Mouse (Mus musculus): Measurements from ENCODE around the gene A630001G21Rik. TPM values are rescaled to one million over a fixed set of nuclear protein-coding genes. Genes with fewer than 3 reads are reported as not detected.

The A630001G21Rik gene
- polyA plus RNA-seq (2014; fragmentation: Illumina TruSeq; extraction: RNeasy Lipid Tissue Mini Kit (QIAGEN cat#74804); ENCODE audit: low read depth, low replicate concordance) = 0.73 TPM

GRCm38 (mm10) chr1:85778436-85778835 is at the start of gene A630001G21Rik:
Gene A630001G21Rik, minus strand, starts transcription at chr1:85778643.

DNA sequence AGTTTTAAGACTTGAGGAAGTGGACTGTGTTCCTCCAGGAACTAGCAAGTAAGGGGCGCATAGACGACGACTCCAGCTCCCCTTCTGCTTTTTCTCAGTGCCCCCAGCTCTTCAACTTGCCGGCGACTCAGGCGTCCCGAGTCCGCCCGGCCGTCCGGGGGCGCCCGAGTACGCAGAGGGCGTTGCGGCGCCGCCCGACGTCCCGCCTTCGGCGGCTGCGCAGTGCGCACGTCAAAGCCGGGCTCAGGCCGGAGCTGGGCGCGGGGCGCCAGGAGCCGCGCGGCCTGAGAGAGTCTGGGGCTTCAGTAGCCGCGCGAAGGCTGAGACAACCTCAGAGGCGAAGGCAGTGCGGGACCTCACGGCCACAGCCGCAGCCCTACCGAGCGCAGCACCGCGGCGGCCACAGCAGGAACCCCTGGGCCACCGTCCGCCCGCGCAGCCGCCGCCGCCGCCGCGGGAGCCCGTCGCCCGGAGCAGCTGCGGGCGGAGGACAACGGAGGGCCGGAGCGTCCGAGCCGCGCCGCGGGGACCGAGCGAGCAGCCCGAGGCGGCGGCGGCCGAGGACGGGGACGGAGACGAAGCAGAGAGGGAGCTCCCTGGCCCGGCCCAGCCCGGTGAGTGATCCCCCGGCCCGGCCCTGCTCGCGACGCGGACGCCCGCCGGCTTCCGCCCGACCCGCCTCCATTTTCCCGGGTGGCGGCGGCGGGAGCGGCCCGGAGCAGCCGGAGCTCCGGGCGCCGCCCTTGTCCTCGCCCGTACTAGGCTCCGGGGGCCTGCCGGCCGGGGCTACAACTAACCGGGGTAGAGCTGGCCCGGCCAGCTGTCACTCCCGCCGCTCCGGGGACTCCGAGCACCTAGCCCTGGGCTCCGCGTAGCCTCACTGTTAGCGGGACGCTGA is 15.0 kb upstream of the A630001G21Rik start, which contains the start of gene Cab39:
Cab39 (plus strand) TSS at position 234 of the 898 bp plus-strand sequence.

Other genes starting within 250 kb of the A630001G21Rik start
- not detected for gene G530012D18Rik, start 203.0 kb downstream of the A630001G21Rik start, polyA plus RNA-seq (2014; fragmentation: Illumina TruSeq; extraction: RNeasy Lipid Tissue Mini Kit (QIAGEN cat#74804); ENCODE audit: low read depth, low replicate concordance)
- gene Sp110, start 179.8 kb downstream of the A630001G21Rik start, polyA plus RNA-seq (2014; fragmentation: Illumina TruSeq; extraction: RNeasy Lipid Tissue Mini Kit (QIAGEN cat#74804); ENCODE audit: low read depth, low replicate concordance) = 3.2 TPM
- gene Sp140, start 178.3 kb downstream of the A630001G21Rik start, polyA plus RNA-seq (2014; fragmentation: Illumina TruSeq; extraction: RNeasy Lipid Tissue Mini Kit (QIAGEN cat#74804); ENCODE audit: low read depth, low replicate concordance) = 3.5 TPM
- 42.3 TPM for gene Sp100, start 128.7 kb downstream of the A630001G21Rik start, polyA plus RNA-seq (2014; fragmentation: Illumina TruSeq; extraction: RNeasy Lipid Tissue Mini Kit (QIAGEN cat#74804); ENCODE audit: low read depth, low replicate concordance)
- 177 TPM for gene Cab39, start 14.8 kb upstream of the A630001G21Rik start, polyA plus RNA-seq (2014; fragmentation: Illumina TruSeq; extraction: RNeasy Lipid Tissue Mini Kit (QIAGEN cat#74804); ENCODE audit: low read depth, low replicate concordance)
- 2.3 TPM for gene Itm2c, start 115.6 kb upstream of the A630001G21Rik start, polyA plus RNA-seq (2014; fragmentation: Illumina TruSeq; extraction: RNeasy Lipid Tissue Mini Kit (QIAGEN cat#74804); ENCODE audit: low read depth, low replicate concordance)
- gene 4933407L21Rik, start 149.8 kb upstream of the A630001G21Rik start, polyA plus RNA-seq (2014; fragmentation: Illumina TruSeq; extraction: RNeasy Lipid Tissue Mini Kit (QIAGEN cat#74804); ENCODE audit: low read depth, low replicate concordance) = not detected
- gene Gpr55, start 182.4 kb upstream of the A630001G21Rik start, polyA plus RNA-seq (2014; fragmentation: Illumina TruSeq; extraction: RNeasy Lipid Tissue Mini Kit (QIAGEN cat#74804); ENCODE audit: low read depth, low replicate concordance) = not detected
- not detected for gene Spata3, start 238.2 kb upstream of the A630001G21Rik start, polyA plus RNA-seq (2014; fragmentation: Illumina TruSeq; extraction: RNeasy Lipid Tissue Mini Kit (QIAGEN cat#74804); ENCODE audit: low read depth, low replicate concordance)